Mouse (Mus musculus) midbrain, embryonic 11.5 days (tissue): Measurements from ENCODE around the gene Nol3. TPM values are rescaled to one million over a fixed set of nuclear protein-coding genes. Genes with fewer than 3 reads are reported as not detected.

Experiments used
- ATAC-seq: fragments of 200-750 bp; cut with Nextera tagmentation; 2 replicates; pipeline ENCODE4 v1.8.0; 2017; ENCODE audit warnings: moderate TSS enrichment, moderate library complexity; ENCODE audit not compliant: low FRiP score
- DNase-seq: peaks from one replicate; pipeline ENCODE4 v3.0.0; 2015; ENCODE audit warnings: low spot score; ENCODE audit errors: missing footprints
- H3K27ac ChIP-seq: fragments of 300-500 bp; sonication (generic); 2 replicates; pipeline ENCODE4 v1.5.1; 2014; ENCODE audit warnings: low read depth, low read length
- H3K27me3 ChIP-seq: fragments of 300-500 bp; sonication (generic); 2 replicates; pipeline ENCODE4 v1.6.1; 2014; ENCODE audit warnings: mild to moderate bottlenecking, low read length, moderate library complexity, mixed read lengths; ENCODE audit not compliant: control insufficient read depth, insufficient read depth
- H3K36me3 ChIP-seq: fragments of 300-500 bp; sonication (generic); 2 replicates; pipeline ENCODE4 v1.6.1; 2014; ENCODE audit warnings: mild to moderate bottlenecking, low read length, moderate library complexity, mixed read lengths; ENCODE audit not compliant: control insufficient read depth, insufficient read depth
- H3K4me1 ChIP-seq: fragments of 300-500 bp; sonication (generic); 2 replicates; pipeline ENCODE4 v1.6.1; 2014; ENCODE audit warnings: low read length; ENCODE audit not compliant: control insufficient read depth, insufficient read depth
- H3K4me2 ChIP-seq: fragments of 300-500 bp; sonication (generic); 2 replicates; pipeline ENCODE4 v1.6.1; 2014; ENCODE audit warnings: mild to moderate bottlenecking, moderate library complexity
- H3K4me3 ChIP-seq: fragments of 300-500 bp; sonication (generic); 2 replicates; pipeline ENCODE4 v1.5.1; 2014; ENCODE audit warnings: low read depth, low read length
- H3K9ac ChIP-seq: fragments of 300-500 bp; sonication (generic); 2 replicates; pipeline ENCODE4 v1.6.1; 2014; ENCODE audit warnings: low read length
- H3K9me3 ChIP-seq: fragments of 300-500 bp; sonication (generic); 2 replicates; pipeline ENCODE4 v1.6.1; 2016; ENCODE audit warnings: low read length; ENCODE audit not compliant: control insufficient read depth
- WGBS: fragments of 180-500 bp; shearing (Covaris S2); extraction: QIAGEN DNeasy Blood & Tissue Kit; methylation state at CpG from one replicate; pipeline ENCODE4 v1.1.7; 2014; 5-methylcytosine and 5-hydroxymethylcytosine counted together
- polyA plus RNA-seq: library from polyadenylated mRNA; unstranded; fragments of >200 nt; fragmentation: Nextera tagmentation; extraction: Ambion mirVana; gene quantifications from 2 replicates; pipeline ENCODE4 v1.2.1, GENCODE M21; 2014

Gene Nol3
- polyA plus RNA-seq, 1 experiment from 2014 or later = 2.0 TPM

- ATAC-seq = peak; percentile 91
- WGBS = under 1% methylated on average over 48 of the region's 58 CpGs
Measured at GRCm38 (mm10) chr8:105297511-105298192, 21.7 kb downstream of the Nol3 start, which contains the start of gene E2f4. E2f4 (plus strand) TSS chr8:105297663.

GRCm38 (mm10) chr8:105298351-105299252 lies 22.7 kb downstream of the Nol3 start:
- H3K9ac ChIP-seq = peak overlapping the region; percentile 95
- WGBS = 67% methylated on average over 18 of the region's 18 CpGs
- DNase-seq (peak; percentile 72), ATAC-seq (no peak)
- H3K4me3 ChIP-seq = peak overlapping the region; percentile 99
- peaks cover 22% of the 10 kb centered on the region for H3K36me3 ChIP-seq
- H3K27ac ChIP-seq = no peak overlapping the region
- H3K4me2 ChIP-seq = peak overlapping the region; percentile 94
- no peaks in the 10 kb centered on the region for H3K27me3 ChIP-seq
- H3K4me1 ChIP-seq = peaks cover 11% of the 10 kb centered on the region
- no peaks in the 10 kb centered on the region for H3K9me3 ChIP-seq

More at GRCm38 (mm10) chr8:105297511-105298192, 21.7 kb downstream of the Nol3 start, which contains the start of gene E2f4:
- Histone ChIP-seq H3K9ac (peak within 1 kb of the TSS; percentile 95), H3K4me2 (peak within 1 kb of the TSS; percentile 94), H3K4me3 (peak within 1 kb of the TSS; percentile 99), H3K36me3 (peaks cover 22% of the 10 kb centered on the region), H3K9me3 (no peaks in the 10 kb centered on the region), H3K27ac (peak within 1 kb of the TSS; percentile 44; the same call in 1 of the 2 replicates), H3K4me1 (peaks cover 11% of the 10 kb centered on the region), H3K27me3 (no peaks in the 10 kb centered on the region)
- DNase-seq = peak; percentile 98

GRCm38 (mm10) chr8:105299962-105300361 lies 24.0 kb downstream of the Nol3 start:
- ATAC-seq (no peak), DNase-seq (peak; percentile 28)
- H3K4me3 ChIP-seq = no peak overlapping the region
- no peaks in the 10 kb centered on the region for H3K9me3 ChIP-seq
- 92% methylated on average over 8 of the region's 8 CpGs for WGBS
- no peak overlapping the region for H3K4me2 ChIP-seq
- H3K27ac ChIP-seq = no peak overlapping the region
- peaks cover 11% of the 10 kb centered on the region for H3K4me1 ChIP-seq
- peaks cover 22% of the 10 kb centered on the region for H3K36me3 ChIP-seq
- no peaks in the 10 kb centered on the region for H3K27me3 ChIP-seq
- no peak overlapping the region for H3K9ac ChIP-seq

- H3K9ac ChIP-seq = no peak overlapping the region
- peaks cover 30% of the 10 kb centered on the region for H3K36me3 ChIP-seq
- no peak for ATAC-seq
- WGBS = 85% methylated on average over 8 of the region's 8 CpGs
- no peak overlapping the region for H3K4me3 ChIP-seq
- H3K4me1 ChIP-seq = peaks cover 15% of the 10 kb centered on the region
- H3K9me3 ChIP-seq = no peaks in the 10 kb centered on the region
- H3K27ac ChIP-seq = no peak overlapping the region
- no peak overlapping the region for H3K4me2 ChIP-seq
- no peak for DNase-seq
- H3K27me3 ChIP-seq = no peaks in the 10 kb centered on the region
Measured at GRCm38 (mm10) chr8:105303396-105303795, 27.5 kb downstream of the Nol3 start.

GRCm38 (mm10) chr8:105303874-105304273 lies 27.9 kb downstream of the Nol3 start:
- Histone ChIP-seq H3K27me3 (no peaks in the 10 kb centered on the region), H3K9ac (no peak overlapping the region), H3K27ac (no peak overlapping the region), H3K36me3 (peaks cover 28% of the 10 kb centered on the region), H3K4me1 (peaks cover 10% of the 10 kb centered on the region), H3K4me2 (no peak overlapping the region), H3K4me3 (no peak overlapping the region), H3K9me3 (no peaks in the 10 kb centered on the region)
- no peak for ATAC-seq
- WGBS = 90% methylated on average over 9 of the region's 9 CpGs
- no peak for DNase-seq

- no peak overlapping the region for H3K9ac ChIP-seq
- no peak for ATAC-seq
- no peak overlapping the region for H3K27ac ChIP-seq
- H3K9me3 ChIP-seq = no peaks in the 10 kb centered on the region
- H3K4me1 ChIP-seq = peaks cover 8% of the 10 kb centered on the region
- WGBS = 84% methylated on average over 9 of the region's 9 CpGs
- H3K4me2 ChIP-seq = no peak overlapping the region
- DNase-seq = peak; percentile 82
- no peaks in the 10 kb centered on the region for H3K27me3 ChIP-seq
- no peak overlapping the region for H3K4me3 ChIP-seq
- H3K36me3 ChIP-seq = peaks cover 28% of the 10 kb centered on the region
Measured at GRCm38 (mm10) chr8:105304325-105305210, 28.6 kb downstream of the Nol3 start.

GRCm38 (mm10) chr8:105305211-105306145 lies 29.5 kb downstream of the Nol3 start, which contains the start of gene Elmo3:
Elmo3 (plus strand) TSS chr8:105305601.
- Histone ChIP-seq H3K4me3 (no peak within 1 kb of the TSS; the same call in 1 of the 2 replicates), H3K9me3 (no peaks in the 10 kb centered on the region), H3K4me1 (peaks cover 8% of the 10 kb centered on the region), H3K27me3 (no peaks in the 10 kb centered on the region), H3K9ac (no peak within 1 kb of the TSS), H3K27ac (0 out of 2 replicates have a peak within 1 kb of the TSS, but pooled peaks have one; percentile 20), H3K4me2 (peak within 1 kb of the TSS; percentile 14), H3K36me3 (peaks cover 21% of the 10 kb centered on the region)
- 9% methylated on average over 28 of the region's 30 CpGs for WGBS
- DNase-seq = peak; percentile 91
- peak; percentile 65 for ATAC-seq
